Mouse (Mus musculus) heart, adult 2 months (tissue): ENCODE data around the gene Evi5. TPM values are rescaled to one million over a fixed set of nuclear protein-coding genes. Genes with fewer than 3 reads are reported as not detected.

Experiments used
- DNase-seq, 2 experiments: peaks; one replicate each; pipeline ENCODE4 v3.0.0; 2021
- H3K27ac ChIP-seq: fragments of 200-600 bp; 2 replicates; pipeline ENCODE4 v1.8.1; 2022
- H3K27me3 ChIP-seq: fragments of 200-500 bp; 2 replicates; pipeline ENCODE4 v1.6.1; 2012; ENCODE audit warnings: mild to moderate bottlenecking, low read length, inconsistent platforms, mixed read lengths; ENCODE audit not compliant: control insufficient read depth, insufficient read depth
- H3K36me3 ChIP-seq: fragments of 200-500 bp; 2 replicates; pipeline ENCODE4 v1.6.1; 2012; ENCODE audit warnings: low read length, inconsistent platforms; ENCODE audit not compliant: control insufficient read depth, insufficient read depth
- H3K4me1 ChIP-seq: fragments of 200-500 bp; 2 replicates; pipeline ENCODE4 v1.6.1; 2011; ENCODE audit warnings: low read length; ENCODE audit not compliant: control insufficient read depth, insufficient read depth
- H3K4me3 ChIP-seq: fragments of 200-600 bp; 2 replicates; pipeline ENCODE4 v1.8.1; 2022
- H3K79me2 ChIP-seq: fragments of 200-500 bp; replicated peaks from 2 replicates; pipeline ENCODE4 v1.6.1; 2012; ENCODE audit warnings: mild to moderate bottlenecking, inconsistent platforms, low read length, moderate library complexity, mixed read lengths; ENCODE audit not compliant: control insufficient read depth, insufficient read depth
- H3K9ac ChIP-seq: fragments of 200-500 bp; 2 replicates; pipeline ENCODE4 v1.6.1; 2012; ENCODE audit warnings: low read depth, mild to moderate bottlenecking, control low read depth, inconsistent platforms, low read length, mixed read lengths
- CTCF ChIP-seq: fragments of 200-600 bp; IDR thresholded peaks from 2 replicates; pipeline ENCODE4 v1.8.1; 2022; ENCODE audit warnings: antibody characterized with exemption, mild to moderate bottlenecking, moderate library complexity
- EP300 ChIP-seq: fragments of 200-500 bp; IDR thresholded peaks from 2 replicates; pipeline ENCODE4 v1.6.1; 2011; ENCODE audit warnings: low read depth, low read length, control low read depth; ENCODE audit not compliant: insufficient read depth
- POLR2A ChIP-seq: fragments of 200-500 bp; IDR thresholded peaks from 2 replicates; pipeline ENCODE4 v1.6.1; 2011; ENCODE audit warnings: mild to moderate bottlenecking, low read depth, low read length, control low read depth; ENCODE audit not compliant: insufficient read depth
- WGBS: fragments of 180-500 bp; shearing (Covaris S2); methylation state at CpG from one replicate; pipeline ENCODE4 v1.1.7; 2018; 5-methylcytosine and 5-hydroxymethylcytosine counted together
- intact Hi-C: fragments of 180-260 bp; cut with DNase I; formaldehyde crosslinking; loops from one replicate; pipeline ENCODE4 v1.15.1; 2025
- polyA plus RNA-seq: library from polyadenylated mRNA; depleted of rRNA; stranded (reverse); fragments of >200 nt; gene quantifications from 2 replicates; pipeline ENCODE4 v1.2.3, GENCODE M21; 2012
- total RNA-seq, 2 experiments: library from RNA; stranded (reverse); gene quantifications; 2 replicates each; pipeline ENCODE4 v1.2.3; 2021

Gene Evi5
- total and polyA plus RNA-seq, 3 experiments, result 7.4 to 21.7 (median 20.5) TPM

GRCm38 (mm10) chr5:107792516-107792915 lies 82.4 kb downstream of the Evi5 start:
- Histone ChIP-seq H3K9ac (no peak overlapping the region), H3K4me1 (no peaks in the 10 kb centered on the region; the same call in 1 of the 2 replicates), H3K4me3 (no peak overlapping the region), H3K36me3 (no peaks in the 10 kb centered on the region; the same call in 1 of the 2 replicates), H3K27me3 (no peaks in the 10 kb centered on the region), H3K79me2 (no peaks in the 10 kb centered on the region), H3K27ac (no peak overlapping the region; the same call in 1 of the 2 replicates)
- WGBS, result 91% methylated on average over 3 of the region's 3 CpGs
- TF ChIP-seq EP300, result no peak
- TF ChIP-seq CTCF, result no peak
- no peak for TF ChIP-seq POLR2A
- intact Hi-C loops, result no loop called here
- no peak for DNase-seq

DNA sequence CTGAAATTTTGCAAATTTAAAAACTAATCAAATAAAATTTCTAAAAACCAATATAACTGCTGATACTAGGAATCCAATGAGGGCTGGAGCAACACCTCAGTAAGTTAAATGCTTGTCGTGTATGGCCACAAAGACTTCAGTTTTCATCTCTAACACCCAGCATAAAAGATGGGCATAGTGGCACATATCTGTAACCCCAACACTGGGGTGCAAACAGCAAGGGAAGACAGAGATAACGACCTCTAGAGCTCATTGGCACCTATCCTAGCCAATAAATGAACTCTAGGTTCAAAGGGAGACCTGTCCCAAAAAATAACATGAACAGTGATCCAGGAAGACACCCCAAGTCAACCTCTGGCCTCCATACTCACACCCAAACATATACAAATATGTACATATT lies 82.9 kb downstream of the Evi5 start:
- intact Hi-C loops, result no loop called here
- H3K27ac ChIP-seq, result no peak overlapping the region
- H3K36me3 ChIP-seq, result no peaks in the 10 kb centered on the region; the same call in 1 of the 2 replicates
- H3K4me3 ChIP-seq, result no peak overlapping the region
- DNase-seq, result no peak
- 90% methylated on average over 2 of the region's 2 CpGs for WGBS
- no peak for TF ChIP-seq CTCF
- TF ChIP-seq POLR2A, result no peak
- TF ChIP-seq EP300, result no peak
- H3K79me2 ChIP-seq, result no peaks in the 10 kb centered on the region
- H3K9ac ChIP-seq, result no peak overlapping the region
- H3K4me1 ChIP-seq, result no peaks in the 10 kb centered on the region; the same call in 1 of the 2 replicates
- H3K27me3 ChIP-seq, result no peaks in the 10 kb centered on the region

GRCm38 (mm10) chr5:107789492-107789891 lies 85.4 kb downstream of the Evi5 start:
- H3K36me3 ChIP-seq, result no peaks in the 10 kb centered on the region; the same call in 1 of the 2 replicates
- H3K4me1 ChIP-seq, result no peaks in the 10 kb centered on the region; the same call in 1 of the 2 replicates
- no peaks in the 10 kb centered on the region for H3K79me2 ChIP-seq
- 76% methylated on average over 5 of the region's 5 CpGs for WGBS
- no peak for DNase-seq
- no peaks in the 10 kb centered on the region for H3K27me3 ChIP-seq
- intact Hi-C loops, result loop anchor here (5.0 kb wide), 1 partner anchor 103 kb away; no protein-coding TSS in a partner anchor
- no peak overlapping the region for H3K27ac ChIP-seq
- H3K9ac ChIP-seq, result no peak overlapping the region
- no peak overlapping the region for H3K4me3 ChIP-seq
- TF ChIP-seq POLR2A (no peak), CTCF (peak; percentile 67)

DNA sequence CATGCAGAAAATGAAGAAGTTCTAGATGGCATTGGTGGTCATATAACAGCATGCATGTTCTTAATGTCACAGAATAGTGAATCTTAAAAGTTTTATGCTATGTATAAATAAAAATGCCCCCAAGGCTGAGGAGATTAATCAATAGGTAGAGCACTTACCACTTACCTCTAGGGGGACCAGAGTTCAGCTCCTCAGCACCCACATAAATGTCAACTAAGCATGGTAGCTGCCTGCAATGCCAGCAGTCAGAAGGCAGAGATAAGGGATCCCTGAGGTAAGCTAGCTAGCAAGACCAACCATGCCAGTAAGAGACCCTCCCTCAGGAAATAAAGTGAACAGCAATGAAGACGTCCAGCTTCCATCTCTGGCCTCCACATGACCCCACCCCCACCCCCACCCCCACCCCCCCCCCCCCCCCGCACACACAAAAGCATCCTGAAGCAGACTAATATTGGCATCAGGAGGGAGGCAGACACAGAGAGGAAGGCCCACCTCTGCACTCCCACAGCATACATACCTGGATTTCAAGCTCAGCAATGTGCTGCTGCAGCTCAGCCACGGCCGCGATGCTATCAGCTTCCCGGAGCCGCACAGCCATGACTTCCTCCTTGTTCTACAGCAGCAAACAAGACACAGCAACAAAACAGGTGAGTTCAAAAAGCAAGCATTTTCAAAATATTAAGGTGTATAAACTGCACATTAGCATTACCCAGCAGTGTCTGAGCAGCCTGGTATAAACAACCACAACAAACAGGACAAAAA lies 87.0 kb downstream of the Evi5 start:
- 85% methylated on average over 7 of the region's 7 CpGs for WGBS
- Histone ChIP-seq H3K4me3 (no peak overlapping the region), H3K27me3 (no peaks in the 10 kb centered on the region), H3K4me1 (no peaks in the 10 kb centered on the region), H3K9ac (no peak overlapping the region), H3K79me2 (no peaks in the 10 kb centered on the region), H3K36me3 (no peaks in the 10 kb centered on the region), H3K27ac (no peak overlapping the region)
- TF ChIP-seq POLR2A, result no peak
- no peak for TF ChIP-seq EP300
- TF ChIP-seq CTCF, result no peak
- intact Hi-C loops, result loop anchor here (5.0 kb wide), 1 partner anchor 104 kb away; no protein-coding TSS in a partner anchor
- DNase-seq, result no peak

- no peak overlapping the region for H3K4me3 ChIP-seq
- no peak for DNase-seq
- H3K27me3 ChIP-seq, result no peaks in the 10 kb centered on the region
- intact Hi-C loops, result no loop called here
- TF ChIP-seq POLR2A (no peak), EP300 (no peak), CTCF (no peak)
- no peaks in the 10 kb centered on the region for H3K36me3 ChIP-seq
- WGBS, result 93% methylated on average over 1 of the region's 1 CpGs
- H3K4me1 ChIP-seq, result no peaks in the 10 kb centered on the region
- no peak overlapping the region for H3K9ac ChIP-seq
- no peak overlapping the region for H3K27ac ChIP-seq
- H3K79me2 ChIP-seq, result no peaks in the 10 kb centered on the region
These were observed 92.5 kb downstream of the Evi5 start for GRCm38 (mm10) chr5:107782360-107782759.

DNA sequence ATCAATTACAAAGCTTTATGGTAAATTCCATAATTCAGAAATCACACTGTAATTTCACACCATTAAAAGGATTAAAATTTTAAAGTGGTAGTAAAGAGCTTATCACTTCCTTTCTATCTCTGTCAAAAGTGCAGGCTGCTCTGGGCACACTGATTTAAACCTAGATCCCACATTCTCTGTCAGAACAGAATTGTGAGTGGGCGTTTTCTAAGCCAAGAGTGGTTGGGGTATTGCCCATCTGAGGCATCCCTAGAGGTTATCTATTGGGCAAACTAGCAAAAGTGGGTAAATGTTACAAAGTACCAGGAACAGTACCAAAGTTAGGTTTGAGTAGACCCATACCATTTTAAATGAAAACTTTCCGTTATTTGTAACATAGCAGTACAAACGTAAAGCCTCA lies 96.1 kb downstream of the Evi5 start:
- Histone ChIP-seq H3K79me2 (no peaks in the 10 kb centered on the region), H3K27me3 (no peaks in the 10 kb centered on the region), H3K36me3 (no peaks in the 10 kb centered on the region), H3K4me3 (no peak overlapping the region), H3K9ac (no peak overlapping the region), H3K27ac (no peak overlapping the region), H3K4me1 (no peaks in the 10 kb centered on the region)
- intact Hi-C loops, result no loop called here
- no peak for DNase-seq
- TF ChIP-seq EP300, result no peak
- TF ChIP-seq CTCF, result no peak
- 87% methylated on average over 3 of the region's 3 CpGs for WGBS
